Mouse (Mus musculus) kidney, embryonic 14.5 days (tissue): ENCODE measurements around the gene Calhm2. TPM values are rescaled to one million over a fixed set of nuclear protein-coding genes. Genes with fewer than 3 reads are reported as not detected.

ENCODE experiments used
- ATAC-seq: fragments of 200-750 bp; cut with Nextera tagmentation; 2 replicates; pipeline ENCODE4 v1.8.0; 2017; ENCODE audit warnings: moderate number of reproducible peaks, mild to moderate bottlenecking, moderate TSS enrichment, moderate library complexity; ENCODE audit not compliant: low FRiP score, low TSS enrichment
- H3K27ac ChIP-seq: fragments of 300-500 bp; sonication (generic); 2 replicates; pipeline ENCODE4 v1.5.1; 2014; ENCODE audit warnings: low read depth, mild to moderate bottlenecking, low read length, moderate library complexity, mixed read lengths
- H3K27me3 ChIP-seq: fragments of 300-500 bp; sonication (generic); 2 replicates; pipeline ENCODE4 v1.6.1; 2014; ENCODE audit warnings: mild to moderate bottlenecking, low read length; ENCODE audit not compliant: control insufficient read depth, insufficient read depth
- H3K36me3 ChIP-seq: fragments of 300-500 bp; sonication (generic); 2 replicates; pipeline ENCODE4 v1.6.1; 2014; ENCODE audit warnings: low read length, mixed read lengths; ENCODE audit not compliant: control insufficient read depth, insufficient read depth
- H3K4me1 ChIP-seq: fragments of 300-500 bp; sonication (generic); 2 replicates; pipeline ENCODE4 v1.6.1; 2014; ENCODE audit warnings: low read length, mixed read lengths; ENCODE audit not compliant: control insufficient read depth, insufficient read depth
- H3K4me2 ChIP-seq: fragments of 300-500 bp; sonication (generic); replicated peaks from 2 replicates; pipeline ENCODE4 v1.6.1; 2014; ENCODE audit warnings: low read depth, mild to moderate bottlenecking, low read length
- H3K4me3 ChIP-seq: fragments of 300-500 bp; sonication (generic); 2 replicates; pipeline ENCODE4 v1.5.1; 2014; ENCODE audit warnings: mild to moderate bottlenecking, low read length
- H3K9ac ChIP-seq: fragments of 300-500 bp; sonication (generic); 2 replicates; pipeline ENCODE4 v1.6.1; 2014; ENCODE audit warnings: low read depth, mild to moderate bottlenecking, low read length, moderate library complexity
- H3K9me3 ChIP-seq: fragments of 300-500 bp; sonication (generic); 2 replicates; pipeline ENCODE4 v1.6.1; 2016; ENCODE audit warnings: low read length; ENCODE audit not compliant: control insufficient read depth
- WGBS: fragments of 180-500 bp; shearing (Covaris S2); extraction: QIAGEN DNeasy Blood & Tissue Kit; methylation state at CpG from one replicate; pipeline ENCODE4 v1.1.7; 2014; 5-methylcytosine and 5-hydroxymethylcytosine counted together
- polyA plus RNA-seq: library from polyadenylated mRNA; unstranded; fragments of >200 nt; fragmentation: Nextera tagmentation; extraction: Ambion mirVana; gene quantifications from 2 replicates; pipeline ENCODE4 v1.2.1, GENCODE M21; 2014

Gene Calhm2
- polyA plus RNA-seq, 1 experiment from 2014 or later, result 1.9 TPM

- 90% methylated on average over 2 of the region's 2 CpGs for WGBS
- no peaks in the 10 kb centered on the region for H3K9me3 ChIP-seq
- ATAC-seq, result no peak
These were observed 19.5 kb downstream of the Calhm2 start for GRCm38 (mm10) chr19:47118634-47119033.

GRCm38 (mm10) chr19:47104641-47105271 lies 33.3 kb downstream of the Calhm2 start:
- Histone ChIP-seq H3K27ac (no peak overlapping the region), H3K4me1 (no peaks in the 10 kb centered on the region), H3K4me2 (no peak overlapping the region), H3K27me3 (no peaks in the 10 kb centered on the region), H3K9ac (no peak overlapping the region), H3K36me3 (peaks cover 98% of the 10 kb centered on the region), H3K9me3 (no peaks in the 10 kb centered on the region), H3K4me3 (no peak overlapping the region)
- WGBS, result 94% methylated on average over 9 of the region's 9 CpGs
- ATAC-seq, result no peak

More at GRCm38 (mm10) chr19:47118634-47119033, 19.5 kb downstream of the Calhm2 start:
- no peak overlapping the region for H3K4me2 ChIP-seq
- no peak overlapping the region for H3K4me3 ChIP-seq
- H3K27ac ChIP-seq, result no peak overlapping the region
- no peak overlapping the region for H3K9ac ChIP-seq
- H3K4me1 ChIP-seq, result no peaks in the 10 kb centered on the region
- H3K36me3 ChIP-seq, result peaks cover 74% of the 10 kb centered on the region
- H3K27me3 ChIP-seq, result no peaks in the 10 kb centered on the region

- Histone ChIP-seq H3K4me2 (no peak overlapping the region), H3K36me3 (peaks cover 98% of the 10 kb centered on the region), H3K9me3 (no peaks in the 10 kb centered on the region), H3K27ac (no peak overlapping the region), H3K9ac (no peak overlapping the region), H3K4me1 (no peaks in the 10 kb centered on the region), H3K4me3 (no peak overlapping the region), H3K27me3 (no peaks in the 10 kb centered on the region)
- 92% methylated on average over 5 of the region's 5 CpGs for WGBS
- ATAC-seq, result no peak
These were observed 37.0 kb downstream of the Calhm2 start for GRCm38 (mm10) chr19:47101080-47101479.

- peaks cover 10% of the 10 kb centered on the region for H3K4me1 ChIP-seq
- peak within 1 kb of the TSS; percentile 75 for H3K27ac ChIP-seq
- H3K4me2 ChIP-seq, result peak within 1 kb of the TSS; percentile 77
- no peaks in the 10 kb centered on the region for H3K27me3 ChIP-seq
- H3K4me3 ChIP-seq, result peak within 1 kb of the TSS; percentile 79
- peaks cover 38% of the 10 kb centered on the region for H3K36me3 ChIP-seq
- peak within 1 kb of the TSS; percentile 86 for H3K9ac ChIP-seq
- under 1% methylated on average over 56 of the region's 56 CpGs for WGBS
- peak; percentile 99 for ATAC-seq
- no peaks in the 10 kb centered on the region for H3K9me3 ChIP-seq
These were observed 47.4 kb downstream of the Calhm2 start, which contains the start of the genes Usmg5 and Pdcd11 for GRCm38 (mm10) chr19:47090550-47091156. Usmg5 (minus strand) TSS chr19:47090647. Pdcd11 (plus strand) TSS chr19:47090768.

- 2% methylated on average over 36 of the region's 36 CpGs for WGBS
These were observed 48.2 kb downstream of the Calhm2 start for GRCm38 (mm10) chr19:47089718-47090525.

GRCm38 (mm10) chr19:47088226-47088625 lies 49.9 kb downstream of the Calhm2 start:
- Histone ChIP-seq H3K27me3 (no peaks in the 10 kb centered on the region), H3K4me2 (no peak overlapping the region), H3K36me3 (peaks cover 40% of the 10 kb centered on the region), H3K4me1 (peaks cover 10% of the 10 kb centered on the region), H3K4me3 (no peak overlapping the region), H3K27ac (no peak overlapping the region), H3K9me3 (no peaks in the 10 kb centered on the region), H3K9ac (no peak overlapping the region)
- no peak for ATAC-seq
- WGBS, result 79% methylated on average over 3 of the region's 3 CpGs

More at GRCm38 (mm10) chr19:47089718-47090525, 48.2 kb downstream of the Calhm2 start:
- H3K9ac ChIP-seq, result peak overlapping the region; percentile 86
- peak overlapping the region; percentile 79 for H3K4me3 ChIP-seq
- peaks cover 10% of the 10 kb centered on the region for H3K4me1 ChIP-seq
- no peaks in the 10 kb centered on the region for H3K27me3 ChIP-seq
- peak overlapping the region; percentile 75 for H3K27ac ChIP-seq
- peak; percentile 77 for ATAC-seq
- H3K36me3 ChIP-seq, result peaks cover 37% of the 10 kb centered on the region
- peak overlapping the region; percentile 53 for H3K4me2 ChIP-seq
- H3K9me3 ChIP-seq, result no peaks in the 10 kb centered on the region

GRCm38 (mm10) chr19:47067924-47068611 lies 70.0 kb downstream of the Calhm2 start:
- H3K27ac ChIP-seq, result peak overlapping the region; percentile 80
- H3K4me1 ChIP-seq, result peaks cover 9% of the 10 kb centered on the region
- H3K4me2 ChIP-seq, result peak overlapping the region; percentile 57
- H3K36me3 ChIP-seq, result peaks cover 22% of the 10 kb centered on the region; the same call in 1 of the 2 replicates
- peak; percentile 93 for ATAC-seq
- H3K27me3 ChIP-seq, result no peaks in the 10 kb centered on the region
- WGBS, result under 1% methylated on average over 55 of the region's 72 CpGs
- H3K4me3 ChIP-seq, result peak overlapping the region; percentile 72
- peak overlapping the region; percentile 90 for H3K9ac ChIP-seq
- H3K9me3 ChIP-seq, result no peaks in the 10 kb centered on the region

GRCm38 (mm10) chr19:47067096-47067882 lies 70.8 kb downstream of the Calhm2 start, which contains the start of gene Taf5:
Taf5 (plus strand) TSS chr19:47067746.
- Histone ChIP-seq H3K4me1 (peaks cover 9% of the 10 kb centered on the region), H3K27ac (peak within 1 kb of the TSS; percentile 80), H3K4me3 (peak within 1 kb of the TSS; percentile 72), H3K27me3 (no peaks in the 10 kb centered on the region), H3K4me2 (peak within 1 kb of the TSS; percentile 61), H3K9ac (peak within 1 kb of the TSS; percentile 90), H3K9me3 (no peaks in the 10 kb centered on the region), H3K36me3 (peaks cover 14% of the 10 kb centered on the region; the same call in 1 of the 2 replicates)
- 11% methylated on average over 46 of the region's 49 CpGs for WGBS
- peak; percentile 81 for ATAC-seq
